Mouse (Mus musculus): ENCODE measurements around the gene Mllt3.

Mllt3 gene

GRCm38 (mm10) chr4:87819182-87819581 is 214.0 kb downstream of the Mllt3 start:
- DNase-seq = peak; percentile 96

DNA sequence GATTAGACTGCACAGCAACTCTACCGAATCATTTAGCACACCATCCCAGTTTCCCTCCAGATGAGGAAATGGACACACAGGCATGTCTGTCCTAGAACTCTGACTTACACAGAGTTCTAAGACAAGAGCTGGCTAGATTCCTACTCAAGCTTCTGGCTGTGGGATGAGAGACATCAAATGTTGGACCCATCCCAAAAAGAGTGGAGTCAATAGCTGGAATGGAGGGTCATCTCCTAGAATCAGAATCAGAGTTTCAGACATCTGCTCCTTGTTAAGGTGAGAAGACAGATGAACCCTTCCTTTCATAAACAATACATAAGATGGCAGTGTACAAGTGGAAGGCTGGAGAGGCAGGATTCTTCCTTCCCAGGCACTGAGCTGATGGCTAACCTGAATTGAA is 214.9 kb downstream of the Mllt3 start:
- DNase-seq = peak; percentile 65

- no peak for DNase-seq
These were observed 217.6 kb downstream of the Mllt3 start for GRCm38 (mm10) chr4:87815465-87816108.

- DNase-seq = no peak
These were observed 221.3 kb downstream of the Mllt3 start for GRCm38 (mm10) chr4:87811899-87812298.

GRCm38 (mm10) chr4:87806196-87806987 is 226.8 kb downstream of the Mllt3 start:
- no peak for DNase-seq

GRCm38 (mm10) chr4:87804576-87804975 is 228.6 kb downstream of the Mllt3 start:
- DNase-seq = no peak

DNA sequence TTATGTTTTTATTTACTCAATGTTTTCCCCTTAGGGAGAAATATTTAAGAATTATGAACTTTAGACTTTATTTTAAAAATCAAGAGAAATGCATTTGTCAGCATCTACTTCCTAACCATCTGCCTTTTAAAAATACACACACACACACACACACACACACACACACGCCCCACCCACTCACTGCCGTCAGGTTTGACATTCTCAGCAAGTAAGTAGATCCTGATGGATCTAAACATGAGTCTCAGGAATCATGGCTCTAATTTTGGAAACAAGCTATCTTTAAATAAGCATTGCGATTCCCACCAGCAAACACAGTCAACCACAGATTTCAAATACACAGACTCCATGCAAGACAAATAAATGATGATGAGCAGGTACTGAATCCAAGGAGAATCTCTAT is 229.9 kb downstream of the Mllt3 start:
- DNase-seq = no peak

- no peak for DNase-seq
These were observed 231.0 kb downstream of the Mllt3 start for GRCm38 (mm10) chr4:87802140-87802539.

GRCm38 (mm10) chr4:87801332-87801731 is 231.8 kb downstream of the Mllt3 start:
- DNase-seq = no peak

GRCm38 (mm10) chr4:87800276-87800675 is 232.9 kb downstream of the Mllt3 start:
- no peak for DNase-seq

DNA sequence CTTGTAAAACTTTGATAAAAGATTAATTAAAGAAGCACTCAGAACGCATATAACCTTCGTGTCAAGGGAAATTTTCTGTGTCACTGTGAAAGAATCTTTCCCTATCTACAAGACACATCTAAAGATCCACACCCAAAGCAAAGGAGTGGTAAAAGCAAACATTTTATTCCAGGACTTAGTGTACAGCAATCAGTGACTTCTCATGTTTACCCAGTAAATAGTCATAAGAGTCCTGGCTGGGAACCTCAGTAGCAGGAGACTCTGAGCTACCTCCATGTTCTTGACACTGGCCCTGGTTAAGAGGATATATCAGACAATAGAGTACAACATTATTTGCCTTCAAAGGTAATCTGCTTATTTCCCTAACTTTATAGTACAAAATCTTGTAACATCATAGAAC is 233.7 kb downstream of the Mllt3 start:
- DNase-seq = no peak

- DNase-seq = no peak
These were observed 237.9 kb downstream of the Mllt3 start for GRCm38 (mm10) chr4:87795261-87795660.

- no peak for DNase-seq
These were observed 238.9 kb downstream of the Mllt3 start for GRCm38 (mm10) chr4:87794216-87794615.

- DNase-seq = no peak
These were observed 240.7 kb downstream of the Mllt3 start for GRCm38 (mm10) chr4:87792511-87792910.

GRCm38 (mm10) chr4:87789446-87789845 is 243.7 kb downstream of the Mllt3 start:
- no peak for DNase-seq

DNA sequence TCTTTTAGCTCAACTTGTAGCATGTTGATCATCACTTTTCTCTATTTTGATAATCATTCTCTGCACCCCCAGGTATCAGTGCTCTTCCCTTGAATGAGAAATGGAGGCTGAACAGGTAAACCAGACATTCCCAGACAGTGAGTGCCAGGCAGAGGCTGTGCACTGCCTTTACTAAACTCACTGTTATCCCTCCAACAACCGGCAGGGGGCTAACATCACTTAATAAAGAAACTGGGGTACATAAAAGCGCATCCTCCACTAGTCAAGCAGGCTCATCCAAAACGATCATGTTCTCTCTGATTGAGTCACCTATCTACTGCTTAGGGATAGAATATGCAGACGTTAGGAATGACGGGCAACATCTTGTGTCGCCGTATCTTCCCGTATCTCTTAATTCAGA is 244.5 kb downstream of the Mllt3 start:
- peak; percentile 61 for DNase-seq

- DNase-seq = peak; percentile 88
These were observed 247.8 kb downstream of the Mllt3 start for GRCm38 (mm10) chr4:87785132-87786074.

DNA sequence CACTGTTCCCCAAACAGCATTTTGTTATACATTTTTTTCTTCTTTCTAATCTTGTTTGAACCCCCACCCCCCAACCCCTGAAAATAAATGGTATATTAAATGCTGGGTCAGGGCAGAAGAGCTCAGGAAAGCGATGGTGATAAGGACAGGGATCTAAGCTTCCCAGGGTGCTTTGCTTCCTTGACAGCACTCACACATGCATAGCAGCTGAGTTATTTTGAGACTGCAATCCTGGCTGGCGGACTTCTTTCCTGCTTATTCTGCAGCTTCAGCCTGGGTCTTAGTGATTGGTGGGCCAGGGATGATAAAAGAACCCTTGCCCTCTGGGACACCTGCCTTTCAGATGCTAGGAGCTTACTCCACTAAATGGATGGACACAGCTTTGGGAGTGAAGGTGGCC is 249.4 kb downstream of the Mllt3 start:
- DNase-seq = no peak

DNA sequence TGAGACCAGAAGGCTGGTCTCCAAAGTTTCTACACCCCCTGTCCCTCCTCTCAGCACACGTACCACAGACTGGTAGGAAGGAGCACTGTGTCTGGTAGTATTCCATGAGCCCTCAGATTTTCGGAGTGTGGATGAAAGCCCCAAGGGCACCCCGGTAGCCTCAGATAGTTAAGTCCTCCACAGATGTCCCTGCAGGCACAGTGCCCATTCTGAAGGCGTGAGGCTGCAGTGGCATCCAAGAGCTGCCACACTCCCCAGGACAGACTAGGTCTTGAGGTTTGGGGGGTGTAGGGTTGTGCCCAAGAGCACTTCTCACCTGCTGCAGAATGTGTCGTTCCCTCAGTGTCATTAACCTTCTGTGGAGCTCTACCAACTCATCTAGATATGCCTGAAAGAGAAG is 251.2 kb downstream of the Mllt3 start:
- DNase-seq = peak; percentile 71

GRCm38 (mm10) chr4:87775721-87776120 is 257.4 kb downstream of the Mllt3 start:
- no peak for DNase-seq

GRCm38 (mm10) chr4:87774515-87774914 is 258.6 kb downstream of the Mllt3 start:
- no peak for DNase-seq

DNA sequence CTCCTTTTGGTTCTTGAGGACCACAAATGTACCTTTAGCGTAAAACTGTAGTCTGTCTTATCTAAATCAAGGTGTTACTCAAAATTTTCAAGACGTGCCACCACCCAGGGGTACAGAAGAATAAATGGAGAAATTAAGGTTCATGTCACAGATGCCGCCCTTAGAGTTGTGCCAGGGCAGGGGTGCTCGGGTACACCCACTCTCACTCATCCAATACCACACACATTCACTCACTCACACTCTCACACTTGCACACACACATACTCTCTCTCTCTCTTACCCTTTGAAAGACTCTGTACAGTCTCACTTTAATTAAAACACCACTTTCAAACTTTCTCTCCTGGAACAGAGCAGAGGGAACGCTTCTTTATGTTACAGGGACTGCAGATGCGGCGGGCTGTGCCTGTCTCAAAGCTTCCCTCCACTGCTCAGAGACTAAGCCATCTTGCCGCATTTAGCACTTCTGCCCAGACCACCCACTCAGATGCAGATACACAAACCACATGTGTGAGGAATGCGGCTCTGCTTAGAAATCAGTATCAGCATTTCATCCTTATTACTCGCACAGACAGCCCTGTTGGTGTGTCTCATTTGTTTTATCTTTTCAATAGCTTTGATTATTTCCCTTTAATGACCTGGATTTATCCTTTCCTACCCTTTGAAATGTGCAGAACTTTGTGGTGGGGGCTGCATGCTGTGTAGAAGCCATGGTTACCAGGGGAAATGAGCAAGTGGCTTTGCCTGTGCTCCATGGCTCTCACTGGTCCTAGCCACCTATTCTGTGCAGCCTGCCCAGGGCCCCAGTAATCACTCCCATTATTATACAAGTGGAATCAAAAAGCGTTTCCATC is 265.2 kb downstream of the Mllt3 start:
- DNase-seq = no peak
